Mouse (Mus musculus) C2C12 (cell line): ENCODE measurements around the gene Olfr803. TPM values are rescaled to one million over a fixed set of nuclear protein-coding genes. Genes with fewer than 3 reads are reported as not detected.

Experiments used
- H3K27me3 ChIP-seq: one replicate; pipeline ENCODE4 v1.6.1; 2011; ENCODE audit not compliant: control insufficient read depth, insufficient read depth, insufficient read length
- H3K36me3 ChIP-seq: one replicate; pipeline ENCODE4 v1.6.1; 2011; ENCODE audit not compliant: control insufficient read depth, insufficient read depth
- H3K4me3 ChIP-seq: one replicate; pipeline ENCODE4 v1.5.1; 2011; ENCODE audit warnings: mild to moderate bottlenecking, control low read depth; ENCODE audit not compliant: poor library complexity, insufficient read depth, severe bottlenecking
- H3K79me2 ChIP-seq: one replicate; pipeline ENCODE4 v1.6.1; 2011; ENCODE audit not compliant: control insufficient read depth, insufficient read depth
- H3K79me3 ChIP-seq: one replicate; pipeline ENCODE4 v1.6.1; 2011; ENCODE audit warnings: low read depth, control low read depth
- H3ac ChIP-seq: one replicate; pipeline ENCODE3; 2011; ENCODE audit warnings: low read depth; ENCODE audit not compliant: control insufficient read depth, insufficient read length
- CEBPB ChIP-seq: IDR thresholded peaks from one replicate; pipeline ENCODE4 v1.6.1; 2011; ENCODE audit warnings: low read depth, mild to moderate bottlenecking, control low read depth, moderate library complexity
- CTCF ChIP-seq: IDR thresholded peaks from one replicate; pipeline ENCODE4 v1.5.1; 2011; ENCODE audit not compliant: control insufficient read depth, insufficient read depth, insufficient read length
- FOSL1 ChIP-seq: IDR thresholded peaks from one replicate; pipeline ENCODE4 v1.8.0; 2011; ENCODE audit warnings: mild to moderate bottlenecking, low read length; ENCODE audit not compliant: poor library complexity, insufficient read depth, severe bottlenecking
- MAX ChIP-seq: IDR thresholded peaks from one replicate; pipeline ENCODE4 v1.6.1; 2011; ENCODE audit warnings: mild to moderate bottlenecking, control low read depth
- MYOD1 ChIP-seq: IDR thresholded peaks from one replicate; pipeline ENCODE4 v1.6.1; 2011; ENCODE audit warnings: low read depth; ENCODE audit not compliant: control insufficient read depth, insufficient read length
- MYOG ChIP-seq: IDR thresholded peaks from one replicate; pipeline ENCODE4 v1.6.1; 2011; ENCODE audit not compliant: control insufficient read depth, insufficient read length; ENCODE audit errors: extremely low read depth
- USF1 ChIP-seq: IDR thresholded peaks from one replicate; pipeline ENCODE4 v1.6.1; 2011; ENCODE audit warnings: low read depth, mild to moderate bottlenecking, control low read depth, moderate library complexity
- long read RNA-seq, 2 experiments: library from polyadenylated mRNA; unstranded; transcript quantifications; one replicate each; pipeline ENCODE4 v2.0.0; 2019 to 2020
- polyA plus RNA-seq: library from polyadenylated mRNA; unstranded; fragments of >200 nt; fragmentation: generic; extraction: Trizol; gene quantifications from one replicate; pipeline ENCODE4 v1.2.1, GENCODE M21; 2012; ENCODE audit warnings: missing spikeins

The Olfr803 gene
- not detected for polyA plus RNA-seq
- long read RNA-seq, experiment 1: 0 reads
- long read RNA-seq, experiment 2: 0 reads

GRCm38 (mm10) chr10:129694186-129694585, at the start of gene Olfr803:
TSS of gene Olfr803 (minus strand) at chr10:129694286.
- H3K27me3 ChIP-seq: no peaks in the 10 kb centered on the region
- TF ChIP-seq FOSL1 (no peak), CTCF (no peak), MYOD1 (no peak), MAX (no peak), MYOG (no peak), USF1 (no peak), CEBPB (no peak)
- no peak within 1 kb of the TSS for H3K4me3 ChIP-seq
- H3ac ChIP-seq: no peak within 1 kb of the TSS
- H3K79me3 ChIP-seq: no peaks in the 10 kb centered on the region
- H3K79me2 ChIP-seq: no peaks in the 10 kb centered on the region
- H3K36me3 ChIP-seq: no peaks in the 10 kb centered on the region

- Histone ChIP-seq H3K4me3 (no peak within 1 kb of the TSS), H3K79me3 (no peaks in the 10 kb centered on the region)
- TF ChIP-seq MYOG: no peak
- TF ChIP-seq USF1: no peak
- no peak for TF ChIP-seq CTCF
- no peak for TF ChIP-seq MYOD1
- TF ChIP-seq CEBPB: no peak
- TF ChIP-seq FOSL1: no peak
- no peak for TF ChIP-seq MAX
Observed at GRCm38 (mm10) chr10:129741821-129742220, 47.7 kb upstream of the Olfr803 start, which contains the start of gene Olfr806. TSS of gene Olfr806 (minus strand) at chr10:129741921.

GRCm38 (mm10) chr10:129729275-129729674, 35.2 kb upstream of the Olfr803 start, which contains the start of gene Olfr805:
TSS of gene Olfr805 (minus strand) at chr10:129729375.
- Histone ChIP-seq H3K79me2 (no peaks in the 10 kb centered on the region), H3K27me3 (no peaks in the 10 kb centered on the region), H3K4me3 (no peak within 1 kb of the TSS), H3K79me3 (no peaks in the 10 kb centered on the region), H3K36me3 (no peaks in the 10 kb centered on the region), H3ac (no peak within 1 kb of the TSS)
- TF ChIP-seq FOSL1 (no peak), MYOD1 (no peak), CEBPB (no peak), MAX (no peak), USF1 (no peak), CTCF (no peak), MYOG (no peak)

More at GRCm38 (mm10) chr10:129741821-129742220, 47.7 kb upstream of the Olfr803 start, which contains the start of gene Olfr806:
- no peaks in the 10 kb centered on the region for H3K27me3 ChIP-seq
- H3K79me2 ChIP-seq: no peaks in the 10 kb centered on the region
- no peaks in the 10 kb centered on the region for H3K36me3 ChIP-seq
- no peak within 1 kb of the TSS for H3ac ChIP-seq

GRCm38 (mm10) chr10:129702910-129703309, 8.8 kb upstream of the Olfr803 start, which contains the start of gene Olfr804:
TSS of gene Olfr804 (plus strand) at chr10:129703210.
- Histone ChIP-seq H3ac (no peak within 1 kb of the TSS), H3K36me3 (no peaks in the 10 kb centered on the region), H3K79me2 (no peaks in the 10 kb centered on the region), H3K27me3 (no peaks in the 10 kb centered on the region), H3K4me3 (no peak within 1 kb of the TSS), H3K79me3 (no peaks in the 10 kb centered on the region)
- TF ChIP-seq USF1: no peak
- TF ChIP-seq CTCF: no peak
- no peak for TF ChIP-seq CEBPB
- no peak for TF ChIP-seq MYOG
- no peak for TF ChIP-seq FOSL1
- no peak for TF ChIP-seq MAX

GRCm38 (mm10) chr10:129688069-129688468, 6.0 kb downstream of the Olfr803 start, which contains the start of gene Olfr802:
TSS of gene Olfr802 (minus strand) at chr10:129688169.
- no peaks in the 10 kb centered on the region for H3K79me2 ChIP-seq
- H3ac ChIP-seq: no peak within 1 kb of the TSS
- H3K79me3 ChIP-seq: no peaks in the 10 kb centered on the region
- no peak for TF ChIP-seq FOSL1
- no peak for TF ChIP-seq CTCF
- no peak for TF ChIP-seq MAX
- no peak for TF ChIP-seq MYOD1
- no peak for TF ChIP-seq CEBPB
- TF ChIP-seq USF1: no peak
- TF ChIP-seq MYOG: no peak
- H3K27me3 ChIP-seq: no peaks in the 10 kb centered on the region
- H3K36me3 ChIP-seq: no peaks in the 10 kb centered on the region
- no peak within 1 kb of the TSS for H3K4me3 ChIP-seq

- H3K27me3 ChIP-seq: no peaks in the 10 kb centered on the region
- H3K36me3 ChIP-seq: no peaks in the 10 kb centered on the region
- no peak within 1 kb of the TSS for H3ac ChIP-seq
- TF ChIP-seq CEBPB (no peak), USF1 (no peak)
- no peaks in the 10 kb centered on the region for H3K79me3 ChIP-seq
- H3K79me2 ChIP-seq: no peaks in the 10 kb centered on the region
- no peak within 1 kb of the TSS for H3K4me3 ChIP-seq
Observed at GRCm38 (mm10) chr10:129673765-129674164, 20.3 kb downstream of the Olfr803 start, which contains the start of gene Olfr801. TSS of gene Olfr801 (minus strand) at chr10:129673865.
